Mouse (Mus musculus): ENCODE measurements around the gene Olfr539.

DNA sequence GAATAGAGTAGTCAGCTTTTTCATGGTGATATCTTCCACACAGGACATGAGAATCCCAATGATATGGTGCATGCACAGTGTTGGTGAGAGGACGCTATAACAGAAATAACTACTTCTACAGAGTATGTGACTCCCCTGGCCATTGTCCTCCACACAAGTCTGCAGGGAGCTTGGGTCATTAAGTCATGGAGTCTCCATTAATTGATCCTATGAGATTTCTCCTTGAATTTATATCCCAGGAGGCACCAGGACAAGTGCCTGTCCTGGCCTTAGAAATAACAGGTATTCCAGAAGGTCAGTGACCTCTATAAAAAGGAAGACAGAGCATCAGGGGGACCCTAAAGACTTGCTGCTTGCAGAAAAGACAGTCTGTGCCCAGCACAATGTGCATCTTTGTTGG lies 13.6 kb upstream of the Olfr539 start, which contains the start of gene Olfr53:
- TF ChIP-seq CTCF (IDR thresholded peaks at IDR 0.05; ENCODE audit: low read depth, low read length): no peak
- no peak for TF ChIP-seq EP300 (IDR thresholded peaks at IDR 0.05; ENCODE audit: insufficient read depth, low read depth, low read length)
- TF ChIP-seq POLR2A (IDR thresholded peaks at IDR 0.05; ENCODE audit: insufficient read depth, low read length): no peak

Data from ES-Bruce4 (cell line).